Mouse (Mus musculus) spleen, adult 2 months (tissue): ENCODE measurements around the gene Ybx2.

Source experiments
- CTCF ChIP-seq: fragments of 200-500 bp; IDR thresholded peaks from 2 replicates; pipeline ENCODE4 v1.5.1; 2011; ENCODE audit warnings: mild to moderate bottlenecking, inconsistent platforms; ENCODE audit not compliant: insufficient read depth, insufficient read length, insufficient replicate concordance; ENCODE audit errors: extremely low read depth
- POLR2A ChIP-seq: fragments of 200-500 bp; IDR thresholded peaks from 2 replicates; pipeline ENCODE4 v1.6.1; 2011; ENCODE audit warnings: low read depth, low read length, inconsistent platforms

DNA sequence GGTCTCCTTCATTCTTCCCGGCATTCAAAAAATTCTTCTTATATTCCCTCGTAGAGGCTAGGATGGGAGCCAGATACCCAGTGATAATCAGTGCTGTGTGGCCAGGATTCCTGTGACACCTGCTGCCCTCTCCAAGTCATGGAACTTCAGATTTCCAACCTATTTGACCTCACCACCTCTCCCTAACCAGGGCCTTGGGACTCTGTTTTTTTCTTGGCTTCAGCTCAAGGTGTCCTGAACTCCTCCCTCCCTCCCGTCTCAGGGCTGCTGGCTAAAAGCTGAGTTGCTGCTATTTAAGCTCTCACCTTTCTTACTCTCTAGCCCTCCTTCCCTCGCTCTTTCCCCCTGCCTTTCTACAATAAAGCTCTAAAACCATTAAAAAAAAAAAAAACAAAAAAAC is 35.7 kb upstream of the Ybx2 start:
- TF ChIP-seq POLR2A (no peak), CTCF (no peak)
